Mouse (Mus musculus) embryonic fibroblast, embryonic 13.5 days (primary cell): ENCODE measurements at regions not wholly inside any gene's neighbourhood (a gene's known extent, or its start where the extent isn't known, plus 50 kb on each side); places are given as distances from the start of the nearest gene placed in this dataset.

Source experiments
- CTCF ChIP-seq: IDR thresholded peaks from 2 replicates; pipeline ENCODE4 v1.5.1; 2011; ENCODE audit warnings: mild to moderate bottlenecking, control low read depth, low read length, moderate library complexity, borderline replicate concordance; ENCODE audit not compliant: insufficient read depth
- POLR2A ChIP-seq: IDR thresholded peaks from 2 replicates; pipeline ENCODE4 v1.6.1; 2011; ENCODE audit warnings: low read depth, mild to moderate bottlenecking, control low read depth, low read length, moderate library complexity

- TF ChIP-seq CTCF (no peak), POLR2A (no peak)
Measured at GRCm38 (mm10) chr17:45279075-45279810, 154.3 kb downstream of the Cdc5l start.
